Mouse (Mus musculus): ENCODE measurements around the gene Srgn. TPM values are rescaled to one million over a fixed set of nuclear protein-coding genes. Genes with fewer than 3 reads are reported as not detected.
A peak's percentile ranks its signal among the peaks of the same experiment; 100 is the strongest.

The Srgn gene
- polyA plus RNA-seq, 1 experiment = 65.7 TPM

- Histone ChIP-seq H3K36me3 (ENCODE audit: control insufficient read depth, insufficient read depth, low read length) (no peaks in the 10 kb centered on the region), H3K4me3 (ENCODE audit: extremely low read depth, insufficient read depth, insufficient read length) (no peak overlapping the region), H3K4me1 (ENCODE audit: control insufficient read depth, insufficient read depth, insufficient read length) (peaks cover 24% of the 10 kb centered on the region; the same call in 1 of the 2 replicates), H3K27ac (ENCODE audit: insufficient read depth, low read length) (peak overlapping the region; percentile 88), H3K27me3 (ENCODE audit: control insufficient read depth, insufficient read depth, low read length) (no peaks in the 10 kb centered on the region)
- 45% methylated on average over 4 of the region's 4 CpGs for WGBS
- TF ChIP-seq CTCF (IDR thresholded peaks at IDR 0.05; ENCODE audit: extremely low read depth, insufficient read depth, insufficient read length, insufficient replicate concordance) = no peak
- TF ChIP-seq POLR2A (IDR thresholded peaks at IDR 0.05; ENCODE audit: low read depth, low read length) = no peak
- DNase-seq (ENCODE audit: low read depth in 1 of 2, low spot score in 2 of 2) = peak in 1 of 2 experiments; percentile 27
Measured at GRCm38 (mm10) chr10:62544316-62544715, 17.1 kb upstream of the Srgn start.

GRCm38 (mm10) chr10:62543399-62543808 lies 16.2 kb upstream of the Srgn start:
- peak overlapping the region; percentile 88 for H3K27ac ChIP-seq (ENCODE audit: insufficient read depth, low read length)
- peaks cover 24% of the 10 kb centered on the region; the same call in 1 of the 2 replicates for H3K4me1 ChIP-seq (ENCODE audit: control insufficient read depth, insufficient read depth, insufficient read length)
- H3K4me3 ChIP-seq (ENCODE audit: extremely low read depth, insufficient read depth, insufficient read length) = no peak overlapping the region; the same call in 1 of the 2 replicates
- TF ChIP-seq POLR2A (IDR thresholded peaks at IDR 0.05; ENCODE audit: low read depth, low read length) = peak; percentile 11; the same call in 1 of the 2 replicates
- TF ChIP-seq CTCF (IDR thresholded peaks at IDR 0.05; ENCODE audit: extremely low read depth, insufficient read depth, insufficient read length, insufficient replicate concordance) = no peak
- H3K36me3 ChIP-seq (ENCODE audit: control insufficient read depth, insufficient read depth, low read length) = no peaks in the 10 kb centered on the region
- DNase-seq (ENCODE audit: low read depth in 1 of 2, low spot score in 2 of 2) = peak; percentile 76 to 90
- 5% methylated on average over 12 of the region's 12 CpGs for WGBS
- H3K27me3 ChIP-seq (ENCODE audit: control insufficient read depth, insufficient read depth, low read length) = no peaks in the 10 kb centered on the region

- WGBS = 50% methylated on average over 8 of the region's 8 CpGs
- DNase-seq (ENCODE audit: low read depth in 1 of 2, low spot score in 2 of 2) = no peak
- TF ChIP-seq CTCF (IDR thresholded peaks at IDR 0.05; ENCODE audit: extremely low read depth, insufficient read depth, insufficient read length, insufficient replicate concordance) (no peak), POLR2A (IDR thresholded peaks at IDR 0.05; ENCODE audit: low read depth, low read length) (no peak)
- Histone ChIP-seq H3K4me1 (ENCODE audit: control insufficient read depth, insufficient read depth, insufficient read length) (peaks cover 24% of the 10 kb centered on the region; the same call in 1 of the 2 replicates), H3K27ac (ENCODE audit: insufficient read depth, low read length) (peak overlapping the region; percentile 88), H3K4me3 (ENCODE audit: extremely low read depth, insufficient read depth, insufficient read length) (no peak overlapping the region; the same call in 1 of the 2 replicates), H3K36me3 (ENCODE audit: control insufficient read depth, insufficient read depth, low read length) (no peaks in the 10 kb centered on the region), H3K27me3 (ENCODE audit: control insufficient read depth, insufficient read depth, low read length) (no peaks in the 10 kb centered on the region)
Measured at GRCm38 (mm10) chr10:62542928-62543327, 15.7 kb upstream of the Srgn start.

GRCm38 (mm10) chr10:62542507-62542906 lies 15.3 kb upstream of the Srgn start:
- TF ChIP-seq POLR2A (IDR thresholded peaks at IDR 0.05; ENCODE audit: low read depth, low read length) (no peak), CTCF (IDR thresholded peaks at IDR 0.05; ENCODE audit: extremely low read depth, insufficient read depth, insufficient read length, insufficient replicate concordance) (no peak)

GRCm38 (mm10) chr10:62541499-62541898 lies 14.2 kb upstream of the Srgn start:
- DNase-seq (ENCODE audit: low read depth in 1 of 2, low spot score in 2 of 2) = peak; percentile 65 to 74
- Histone ChIP-seq H3K27ac (ENCODE audit: insufficient read depth, low read length) (peak overlapping the region; percentile 91), H3K4me3 (ENCODE audit: extremely low read depth, insufficient read depth, insufficient read length) (no peak overlapping the region), H3K27me3 (ENCODE audit: control insufficient read depth, insufficient read depth, low read length) (no peaks in the 10 kb centered on the region), H3K4me1 (ENCODE audit: control insufficient read depth, insufficient read depth, insufficient read length) (peaks cover 24% of the 10 kb centered on the region; the same call in 1 of the 2 replicates), H3K36me3 (ENCODE audit: control insufficient read depth, insufficient read depth, low read length) (no peaks in the 10 kb centered on the region)
- 41% methylated on average over 12 of the region's 12 CpGs for WGBS
- TF ChIP-seq CTCF (IDR thresholded peaks at IDR 0.05; ENCODE audit: extremely low read depth, insufficient read depth, insufficient read length, insufficient replicate concordance) = no peak
- TF ChIP-seq POLR2A (IDR thresholded peaks at IDR 0.05; ENCODE audit: low read depth, low read length) = no peak

More at GRCm38 (mm10) chr10:62542507-62542906, 15.3 kb upstream of the Srgn start:
- H3K27me3 ChIP-seq (ENCODE audit: control insufficient read depth, insufficient read depth, low read length) = no peaks in the 10 kb centered on the region
- no peak overlapping the region for H3K4me3 ChIP-seq (ENCODE audit: extremely low read depth, insufficient read depth, insufficient read length)
- DNase-seq (ENCODE audit: low read depth in 1 of 2, low spot score in 2 of 2) = no peak
- no peaks in the 10 kb centered on the region for H3K36me3 ChIP-seq (ENCODE audit: control insufficient read depth, insufficient read depth, low read length)
- peak overlapping the region; percentile 91 for H3K27ac ChIP-seq (ENCODE audit: insufficient read depth, low read length)
- peaks cover 24% of the 10 kb centered on the region; the same call in 1 of the 2 replicates for H3K4me1 ChIP-seq (ENCODE audit: control insufficient read depth, insufficient read depth, insufficient read length)
- WGBS = 50% methylated on average over 12 of the region's 12 CpGs

GRCm38 (mm10) chr10:62540800-62541199 lies 13.5 kb upstream of the Srgn start:
- no peak for DNase-seq (ENCODE audit: low read depth in 1 of 2, low spot score in 2 of 2)
- peaks cover 24% of the 10 kb centered on the region; the same call in 1 of the 2 replicates for H3K4me1 ChIP-seq (ENCODE audit: control insufficient read depth, insufficient read depth, insufficient read length)
- H3K27me3 ChIP-seq (ENCODE audit: control insufficient read depth, insufficient read depth, low read length) = no peaks in the 10 kb centered on the region
- H3K36me3 ChIP-seq (ENCODE audit: control insufficient read depth, insufficient read depth, low read length) = no peaks in the 10 kb centered on the region
- H3K4me3 ChIP-seq (ENCODE audit: extremely low read depth, insufficient read depth, insufficient read length) = no peak overlapping the region
- H3K27ac ChIP-seq (ENCODE audit: insufficient read depth, low read length) = no peak overlapping the region; the same call in 1 of the 2 replicates
- TF ChIP-seq POLR2A (IDR thresholded peaks at IDR 0.05; ENCODE audit: low read depth, low read length) (no peak), CTCF (IDR thresholded peaks at IDR 0.05; ENCODE audit: extremely low read depth, insufficient read depth, insufficient read length, insufficient replicate concordance) (no peak)
- WGBS = 74% methylated on average over 3 of the region's 3 CpGs

- WGBS = 69% methylated on average over 7 of the region's 7 CpGs
Measured at GRCm38 (mm10) chr10:62534509-62534908, 7.3 kb upstream of the Srgn start.

More at GRCm38 (mm10) chr10:62534509-62534908, 7.3 kb upstream of the Srgn start:
- Histone ChIP-seq H3K4me3 (ENCODE audit: extremely low read depth, insufficient read depth, insufficient read length) (no peak overlapping the region), H3K27ac (ENCODE audit: insufficient read depth, low read length) (no peak overlapping the region), H3K27me3 (ENCODE audit: control insufficient read depth, insufficient read depth, low read length) (no peaks in the 10 kb centered on the region), H3K36me3 (ENCODE audit: control insufficient read depth, insufficient read depth, low read length) (no peaks in the 10 kb centered on the region), H3K4me1 (ENCODE audit: control insufficient read depth, insufficient read depth, insufficient read length) (no peaks in the 10 kb centered on the region)
- no peak for DNase-seq (ENCODE audit: low read depth in 1 of 2, low spot score in 2 of 2)
- TF ChIP-seq CTCF (IDR thresholded peaks at IDR 0.05; ENCODE audit: extremely low read depth, insufficient read depth, insufficient read length, insufficient replicate concordance) = no peak
- TF ChIP-seq POLR2A (IDR thresholded peaks at IDR 0.05; ENCODE audit: low read depth, low read length) = no peak

All from spleen, adult 2 months (tissue).